Mouse (Mus musculus) thymus, postnatal 10 days (tissue): ENCODE measurements around the gene Xpr1.
"Not testable (repeated sequence)": the region's sequence is repeated elsewhere in the genome, so short reads cannot be mapped to it uniquely, and the experiment has no call there.

Experiments
- DNase-seq, 2 experiments: peaks; one replicate each; pipeline ENCODE4 v3.0.0; 2021; ENCODE audit warnings: low spot score in 2 of 2

The Xpr1 gene

DNA sequence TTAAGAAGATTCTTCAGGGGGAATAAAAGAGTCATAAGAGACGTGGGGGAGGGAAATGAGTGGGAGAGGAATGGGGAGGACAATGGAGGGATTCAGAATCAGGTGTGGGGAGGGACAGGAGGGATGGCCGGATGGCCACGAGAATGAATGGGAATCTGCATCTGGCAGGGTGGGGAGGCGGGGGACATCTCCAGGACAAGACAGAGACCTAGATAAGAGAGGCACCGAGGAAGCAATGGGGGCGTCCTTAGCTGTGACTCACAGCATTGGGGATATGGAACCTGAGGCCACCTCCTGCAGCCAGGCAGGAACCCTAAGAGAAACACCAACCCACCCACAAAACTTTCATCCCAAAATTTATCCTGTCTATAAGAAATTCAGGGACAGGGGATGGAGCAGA lies 81.3 kb downstream of the Xpr1 start:
- DNase-seq, result no peak

DNA sequence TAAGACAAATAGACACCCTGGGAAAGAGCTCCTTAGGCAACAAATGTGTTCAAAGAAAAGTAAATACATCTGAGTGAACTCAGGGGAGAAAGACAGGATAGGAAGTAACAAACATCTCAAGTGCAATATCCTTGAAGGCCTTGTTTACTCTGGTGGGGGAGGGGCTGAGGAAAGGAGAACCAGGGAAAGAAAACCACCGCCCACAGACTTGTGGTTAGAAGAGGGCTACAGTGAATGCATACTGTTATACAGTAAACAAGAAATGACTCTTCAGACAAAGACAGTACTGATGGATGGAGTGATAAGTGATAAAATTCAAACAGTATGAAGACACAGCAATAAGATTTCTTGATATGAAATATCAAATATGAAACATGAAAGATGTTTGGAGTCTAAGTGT lies 95.0 kb downstream of the Xpr1 start:
- peak in 1 of 2 experiments; percentile 25 for DNase-seq

DNA sequence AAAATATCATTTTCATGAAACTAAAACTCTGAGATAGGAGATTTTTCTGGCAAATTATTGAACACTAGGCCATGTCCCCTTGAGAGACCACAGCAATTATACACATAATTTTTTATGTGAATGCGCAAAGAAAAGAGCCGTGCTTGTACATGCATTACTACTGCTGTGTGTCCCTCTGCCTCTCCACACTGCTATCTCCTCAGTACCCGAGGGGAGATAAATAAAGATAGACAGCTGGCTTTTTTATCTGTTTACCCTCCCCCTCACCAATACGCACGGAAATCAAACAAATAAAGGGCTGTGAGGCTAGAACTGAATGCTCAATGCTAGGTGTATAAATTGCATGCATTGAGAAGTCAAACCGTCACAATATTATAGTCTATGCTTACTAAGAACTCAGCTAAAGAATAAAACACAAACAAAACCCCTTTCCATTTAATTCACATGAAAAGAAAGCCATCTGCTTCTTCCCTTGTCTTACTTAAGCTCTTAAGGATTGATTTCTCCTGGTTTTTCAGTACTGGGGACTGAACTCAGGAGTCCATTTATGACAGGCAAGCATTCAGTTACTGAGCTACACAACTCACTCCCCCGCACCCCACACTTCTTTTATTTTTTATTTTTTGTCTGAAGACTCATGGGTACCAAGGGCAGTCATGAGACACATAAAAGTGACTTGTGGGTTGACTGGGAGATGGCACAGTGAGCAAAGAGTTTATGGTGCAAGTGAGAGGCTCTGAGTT lies 97.0 kb downstream of the Xpr1 start:
- no peak for DNase-seq

DNA sequence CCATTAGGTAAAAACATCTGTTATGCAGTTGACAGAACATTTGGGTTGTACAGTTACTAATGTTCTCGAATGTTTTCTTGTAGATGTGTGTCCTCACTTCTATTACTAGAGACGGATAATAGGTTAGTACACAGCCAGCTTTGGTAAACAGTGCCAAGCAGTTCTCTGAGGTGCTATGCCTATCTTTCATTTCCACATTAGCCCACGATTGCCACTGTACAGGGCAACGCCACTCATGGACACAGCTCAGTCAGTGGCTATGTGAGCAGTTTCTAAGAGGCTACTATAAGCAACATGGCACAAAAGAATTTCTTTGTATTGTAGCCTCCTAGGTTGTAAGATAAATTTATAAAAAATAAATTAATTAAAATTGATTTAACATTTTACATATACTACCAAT lies 97.7 kb downstream of the Xpr1 start:
- no peak for DNase-seq

DNA sequence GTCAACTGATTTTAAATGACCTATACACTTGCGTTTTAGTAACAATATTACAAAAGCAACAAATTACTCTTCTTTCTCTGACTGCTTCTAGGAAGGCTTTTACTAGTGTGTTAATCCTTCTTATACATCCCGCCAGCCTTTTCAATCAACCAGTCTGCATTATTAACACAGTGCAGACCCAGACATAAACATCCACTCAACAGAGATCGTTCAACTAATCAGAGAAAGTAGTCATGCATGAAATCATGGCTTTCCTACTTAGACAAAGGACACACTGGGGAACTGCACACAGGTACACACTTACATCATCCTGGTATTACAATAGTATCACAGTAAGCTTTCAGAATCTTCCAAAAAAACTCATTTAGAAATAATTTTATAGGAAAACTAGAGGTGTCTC lies 105.5 kb downstream of the Xpr1 start:
- no peak for DNase-seq

DNA sequence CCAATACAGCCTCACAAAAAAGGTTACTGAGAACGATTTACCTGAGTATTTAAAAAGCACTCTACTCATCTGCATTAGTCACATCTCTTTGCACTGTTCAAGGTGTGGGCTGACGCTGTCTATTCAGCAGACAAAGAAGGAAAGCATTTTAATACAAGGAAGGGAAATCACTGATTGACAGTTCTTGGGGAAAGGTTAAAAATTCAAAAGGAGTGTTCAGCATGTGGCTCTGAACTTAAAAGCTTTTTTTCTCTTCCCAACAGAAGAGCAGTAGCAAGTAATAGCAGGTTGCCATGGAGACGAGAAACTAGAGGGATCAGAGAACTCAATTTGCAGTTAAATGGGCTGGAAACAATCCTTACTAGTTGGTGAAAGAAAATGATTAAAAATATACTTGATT lies 110.3 kb downstream of the Xpr1 start:
- no peak for DNase-seq

DNA sequence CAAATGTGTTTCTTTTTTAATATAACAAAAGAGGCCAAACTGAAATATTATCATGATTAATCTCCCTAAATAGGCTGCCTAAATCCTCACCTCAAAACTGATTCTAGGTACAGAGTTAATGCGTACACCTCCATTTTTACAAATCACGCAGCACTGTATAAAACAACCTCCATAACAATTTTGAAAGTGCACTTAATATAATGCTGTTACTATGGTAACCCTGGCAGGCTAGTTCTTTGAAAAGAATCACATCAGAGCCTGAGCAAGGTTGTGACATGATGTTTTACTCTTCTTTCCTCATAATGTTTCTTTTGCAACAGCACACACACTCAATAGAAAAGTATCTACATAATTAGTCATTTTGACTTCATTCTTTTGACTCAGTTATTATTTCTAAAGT lies 113.8 kb downstream of the Xpr1 start:
- DNase-seq, result no peak

DNA sequence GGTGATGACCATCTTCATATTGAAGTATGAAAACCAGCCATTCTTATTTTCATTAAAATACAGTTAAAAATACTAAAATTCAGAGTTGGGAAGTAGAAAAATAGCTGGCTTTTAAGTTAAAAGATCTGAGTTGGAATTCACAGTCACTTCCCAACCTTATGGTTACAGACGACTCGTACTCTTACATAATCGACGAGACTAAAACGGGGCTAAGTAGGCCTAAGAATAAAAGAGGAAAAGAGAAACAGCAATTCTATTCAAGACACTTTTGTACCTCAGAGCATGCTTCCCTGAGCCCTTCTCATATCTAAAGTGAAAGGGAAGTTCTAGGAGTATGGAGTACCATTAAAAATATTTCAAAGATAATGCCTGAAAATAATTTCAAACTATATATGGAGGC lies 119.6 kb downstream of the Xpr1 start:
- DNase-seq, result no peak

DNA sequence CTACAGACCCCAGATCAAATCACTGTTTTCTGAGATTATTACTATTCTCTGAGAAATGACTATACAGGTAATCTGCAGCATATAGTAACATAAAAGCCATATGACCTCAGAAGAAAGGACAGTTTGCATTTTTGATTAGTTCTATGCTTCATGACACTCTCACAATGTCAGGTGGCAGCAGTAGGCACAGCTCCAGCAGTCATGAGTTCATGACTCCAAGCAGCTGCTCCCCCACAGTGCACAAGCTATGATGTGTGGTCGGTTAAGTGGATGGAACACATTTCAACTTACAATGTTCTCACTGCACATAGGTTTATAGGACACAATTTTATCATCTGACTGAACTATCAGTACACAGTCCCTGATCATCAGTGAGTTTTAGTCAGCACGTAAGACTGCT lies 120.0 kb downstream of the Xpr1 start:
- no peak for DNase-seq

DNA sequence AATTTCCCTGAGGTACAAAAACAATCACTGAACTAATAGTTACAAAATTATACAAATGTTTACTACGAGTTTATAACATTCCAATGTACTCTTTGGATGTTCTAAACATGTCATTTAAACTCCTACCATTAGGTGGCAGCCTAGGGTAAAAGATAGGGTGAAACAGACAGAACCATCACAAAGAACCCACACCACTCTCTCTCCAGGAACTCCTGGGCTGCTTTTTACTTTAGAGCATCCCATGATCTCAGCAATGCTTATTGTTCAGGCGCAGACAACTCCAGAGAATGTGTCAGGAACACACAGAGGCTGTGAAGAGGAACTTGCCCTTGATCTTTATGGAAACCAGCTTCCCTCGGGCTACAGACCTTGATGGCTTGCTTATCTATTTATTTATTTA lies 123.8 kb downstream of the Xpr1 start:
- peak in 1 of 2 experiments; percentile 81 for DNase-seq

DNA sequence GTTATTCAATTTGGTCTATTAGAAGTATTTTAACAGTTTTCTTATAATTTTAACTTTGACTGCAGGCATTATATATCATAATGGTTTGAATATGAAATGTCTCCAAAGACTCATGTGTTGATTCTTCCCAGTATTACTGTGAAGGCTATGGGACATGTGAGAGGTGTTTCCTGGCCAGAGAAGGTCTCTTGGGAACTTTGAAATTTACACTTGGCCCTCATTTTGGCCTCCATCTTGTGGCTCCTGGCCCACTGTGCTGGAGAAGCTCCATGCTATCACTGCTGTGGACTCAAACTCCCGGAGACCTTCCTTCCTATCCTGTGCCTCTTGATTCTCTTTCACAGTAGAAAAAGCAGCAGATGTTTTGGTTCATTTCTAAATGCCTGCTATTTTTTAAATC lies 127.8 kb downstream of the Xpr1 start:
- DNase-seq, result no peak

DNA sequence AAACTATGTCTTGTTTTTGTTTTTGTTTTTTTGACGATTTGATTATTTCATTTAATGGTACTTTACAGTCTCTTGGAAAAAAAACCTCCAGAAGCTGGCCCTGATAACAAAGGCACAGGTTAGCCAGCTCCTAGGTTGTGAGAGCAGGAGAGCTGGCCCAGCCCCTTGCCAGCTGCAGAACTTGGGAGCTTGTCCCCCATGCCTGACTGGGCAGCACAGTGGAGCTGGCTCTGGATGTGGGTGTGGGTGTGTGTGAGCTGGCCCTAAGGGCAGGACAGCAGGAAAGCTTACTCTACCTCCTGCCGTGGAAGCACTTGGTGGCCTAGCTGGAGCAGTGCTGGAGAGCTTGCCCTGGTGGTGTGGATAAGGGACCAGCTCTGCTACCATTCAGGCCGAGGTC lies 129.2 kb downstream of the Xpr1 start:
- no peak for DNase-seq

DNA sequence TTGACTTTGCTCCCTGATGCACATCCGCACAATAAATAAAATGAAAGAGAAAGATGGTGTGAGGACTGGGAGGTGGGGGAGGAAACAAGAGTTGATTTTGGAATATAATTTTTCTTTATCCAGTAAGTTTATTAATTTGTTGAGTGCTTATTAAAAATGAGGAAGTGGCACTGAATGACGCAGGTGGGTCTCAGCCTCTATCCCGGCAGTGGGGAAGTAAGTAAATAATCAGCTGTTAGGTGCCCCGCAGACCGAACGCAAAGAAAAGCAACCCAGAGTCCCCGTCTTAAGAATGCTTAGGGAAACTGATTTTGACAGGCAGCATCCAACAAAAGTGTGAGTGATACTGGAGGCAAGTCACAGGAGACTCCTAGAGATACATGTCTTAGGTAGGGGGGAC lies 133.4 kb downstream of the Xpr1 start:
- DNase-seq, result no peak

DNA sequence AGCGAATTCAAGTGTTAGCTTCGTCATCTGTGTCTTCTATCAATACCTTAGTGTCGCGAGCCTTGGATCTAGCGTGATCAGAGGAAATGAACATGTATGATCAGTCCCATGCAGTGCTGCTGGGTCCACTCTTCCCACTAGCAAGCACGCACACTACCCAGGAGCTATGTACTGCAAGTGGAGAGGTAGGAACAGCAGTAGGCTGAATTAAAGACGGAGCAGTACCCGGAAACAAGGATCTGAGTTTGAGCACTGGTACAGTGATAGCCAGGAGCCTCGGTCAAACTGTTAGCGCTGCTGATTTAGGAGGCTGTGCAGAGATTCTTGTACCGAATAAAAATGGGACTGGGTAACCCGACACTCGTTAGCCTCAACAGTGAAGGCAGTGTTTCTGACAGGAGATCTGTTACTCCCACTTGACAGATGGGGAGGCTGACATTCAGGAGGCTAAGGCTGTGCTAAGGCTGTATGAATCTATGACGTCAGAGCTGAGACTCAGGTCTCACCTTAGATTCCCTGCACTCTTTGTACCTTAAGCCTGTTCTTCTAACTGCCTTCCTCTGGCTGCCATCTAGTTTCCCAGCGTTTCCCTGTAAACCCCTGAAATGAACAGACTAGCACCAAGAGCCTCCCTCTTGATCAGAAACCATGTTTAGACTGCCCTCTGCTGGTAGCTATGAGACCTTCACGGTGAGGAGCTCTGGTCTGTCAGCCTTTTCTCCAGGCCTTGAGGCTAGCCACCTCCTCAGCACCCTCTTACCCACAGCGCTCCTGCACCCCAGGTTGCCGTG lies 136.0 kb downstream of the Xpr1 start:
- peak; percentile 47 to 77 for DNase-seq

DNA sequence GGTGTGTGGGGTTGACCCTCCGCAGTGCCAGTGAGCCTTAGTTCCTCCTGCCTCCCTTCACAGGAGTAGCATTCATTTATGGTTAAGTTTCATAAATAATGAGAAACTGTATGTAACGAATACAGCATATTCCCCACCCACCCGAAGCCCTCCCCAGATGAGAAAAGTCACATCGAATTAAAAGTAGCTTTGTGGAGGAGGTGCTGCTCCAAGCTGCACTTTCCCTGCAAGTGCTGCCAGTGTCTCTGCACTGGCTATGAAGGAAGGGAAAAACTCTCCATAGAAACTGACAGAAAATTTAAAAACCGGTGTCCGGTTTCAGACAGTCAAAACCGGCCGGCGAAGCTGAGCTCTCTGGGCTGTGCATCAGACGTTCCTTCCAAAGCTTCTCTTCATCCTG lies 136.9 kb downstream of the Xpr1 start:
- no peak for DNase-seq

DNA sequence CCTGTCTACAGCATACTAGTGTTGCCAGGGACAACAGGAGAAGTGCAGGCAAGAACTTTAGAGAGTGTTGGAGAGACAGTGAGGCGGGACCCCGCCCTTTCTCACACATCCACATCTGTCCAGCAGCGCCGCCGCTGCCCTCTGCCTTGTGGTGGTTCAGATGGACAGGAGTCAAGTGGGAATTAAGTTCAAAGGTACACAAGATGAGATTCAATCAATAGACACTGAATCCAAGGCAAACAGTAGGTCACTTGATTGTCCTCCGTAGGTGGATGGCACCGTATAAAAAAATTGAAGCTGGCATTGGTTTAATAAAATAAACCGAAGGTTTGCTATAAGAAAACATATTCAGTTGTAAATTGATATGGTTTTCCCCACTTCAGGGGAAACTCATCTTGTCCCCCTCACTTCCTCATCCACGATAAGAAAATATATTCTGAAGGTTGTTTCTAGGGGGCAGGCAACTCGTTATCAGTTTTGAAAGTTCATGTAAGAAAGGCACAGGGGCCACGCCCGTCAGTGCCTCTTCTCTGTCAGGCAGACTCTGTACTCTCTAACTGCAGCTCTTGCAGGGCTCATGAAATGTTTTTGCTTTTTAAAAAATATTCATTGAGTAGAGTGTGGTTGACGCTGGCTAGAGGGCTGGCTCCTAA lies 140.7 kb downstream of the Xpr1 start:
- no peak for DNase-seq

DNA sequence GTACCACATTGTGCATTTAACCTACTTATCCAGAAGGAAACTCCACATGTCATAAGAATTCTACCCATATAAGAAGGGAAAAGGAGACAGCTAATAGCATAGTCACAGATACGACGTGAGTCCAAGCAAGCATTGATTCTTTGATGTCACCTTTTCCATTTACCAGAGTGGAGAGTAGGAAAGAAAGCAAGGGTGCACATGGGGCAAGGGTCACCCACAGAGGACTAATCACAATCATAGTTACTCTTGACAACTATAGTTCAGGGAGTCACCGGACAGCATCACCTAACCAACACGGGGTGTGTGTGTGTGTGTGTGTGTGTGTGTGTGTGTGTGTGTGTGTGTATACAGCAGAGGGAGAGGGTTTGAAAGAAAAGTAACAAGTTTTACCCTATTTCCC lies 141.4 kb downstream of the Xpr1 start:
- DNase-seq, result no peak

DNA sequence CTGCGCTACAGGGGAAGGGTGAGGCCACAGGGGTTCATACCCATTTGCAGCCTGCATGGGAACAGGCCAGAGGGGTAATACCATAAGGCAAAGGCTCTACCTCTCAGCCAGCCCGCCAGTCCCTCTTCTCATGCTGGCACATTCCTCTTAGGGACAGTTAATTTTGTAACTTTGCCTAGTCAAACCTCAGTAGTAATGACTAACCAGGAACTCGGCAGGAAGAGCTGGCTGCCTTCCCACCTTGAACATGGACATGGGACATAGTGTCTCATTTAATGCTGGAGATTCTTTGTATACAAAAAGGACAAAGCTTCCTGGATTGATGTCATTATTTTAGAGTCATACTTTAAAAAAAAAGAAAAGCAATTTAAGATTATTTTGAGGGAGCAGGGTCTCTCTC lies 142.2 kb downstream of the Xpr1 start:
- DNase-seq, result no peak

DNA sequence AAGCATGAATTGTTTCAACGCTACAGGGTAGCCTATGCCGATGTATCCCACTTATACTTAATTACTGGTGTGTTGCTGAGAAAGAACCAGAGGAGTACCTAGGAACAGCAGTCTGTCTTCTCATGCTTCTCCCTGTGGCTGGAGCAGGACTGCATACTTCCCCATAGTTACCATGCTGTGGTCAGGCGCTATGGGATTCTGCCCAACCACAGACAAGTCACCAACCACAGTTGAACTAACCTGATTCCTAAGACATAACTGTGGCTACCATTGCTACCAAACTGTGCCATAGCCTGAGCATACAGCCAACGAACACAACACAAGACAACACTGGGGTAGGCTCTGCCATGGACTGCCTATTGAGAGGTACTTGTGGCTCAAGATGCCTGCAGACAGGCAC lies 144.3 kb downstream of the Xpr1 start:
- DNase-seq, result no peak

DNA sequence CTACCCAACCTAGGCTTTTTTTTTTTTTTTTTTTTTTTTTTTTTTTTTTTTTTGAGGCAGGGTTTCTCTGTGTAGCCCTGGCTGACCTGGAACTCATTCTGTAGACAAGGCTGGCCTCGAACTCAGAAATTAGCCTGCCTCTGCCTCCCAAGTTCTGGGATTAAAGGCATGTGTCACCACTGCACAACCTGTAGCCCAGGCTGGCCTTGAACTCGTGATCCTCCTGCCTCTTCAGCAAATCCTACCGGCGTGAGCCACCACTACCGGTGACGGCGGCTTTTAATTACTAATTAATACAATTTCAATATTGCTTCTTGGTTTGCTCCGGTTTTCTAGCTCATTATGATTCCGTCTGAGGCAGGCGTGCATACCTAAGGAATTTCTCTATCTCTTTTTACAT lies 154.7 kb downstream of the Xpr1 start:
- DNase-seq, result not testable (repeated sequence)

DNA sequence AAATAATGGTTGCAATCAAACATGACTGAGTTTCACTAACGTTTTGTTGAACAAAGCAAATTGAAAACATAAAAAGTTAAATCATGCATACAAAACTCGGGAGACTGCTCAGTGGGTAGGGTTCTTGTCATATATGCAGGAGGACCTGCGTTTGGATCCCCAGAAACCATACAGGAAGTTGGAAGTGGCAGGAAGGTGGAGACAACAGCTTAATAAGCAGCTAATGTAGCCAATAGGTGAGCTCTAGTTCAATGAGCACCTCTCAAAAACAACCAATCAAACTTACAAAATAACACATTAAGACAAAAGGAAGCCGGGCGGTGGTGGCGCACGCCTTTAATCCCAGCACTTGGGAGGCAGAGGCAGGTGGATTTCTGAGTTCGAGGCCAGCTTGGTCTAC lies 162.9 kb downstream of the Xpr1 start:
- DNase-seq, result no peak

DNA sequence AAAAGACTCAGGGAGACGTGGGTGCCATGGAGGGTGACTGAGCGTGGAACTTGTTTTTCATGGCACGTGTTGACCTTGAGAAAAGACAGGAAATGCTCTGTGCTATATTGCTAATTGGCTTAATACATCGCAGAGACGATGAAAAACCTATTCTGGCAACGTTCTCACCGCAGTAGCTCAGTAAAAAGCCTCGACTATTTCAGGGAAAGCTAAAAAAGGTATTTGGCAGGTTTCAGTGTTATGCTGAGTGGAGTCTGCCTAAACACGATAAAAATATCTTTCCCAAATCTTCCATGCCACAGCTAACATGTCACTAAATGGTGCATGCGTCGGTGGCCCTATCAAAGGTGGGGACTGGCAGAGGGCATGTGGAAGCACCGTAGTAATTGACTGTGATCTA lies 164.1 kb downstream of the Xpr1 start:
- no peak for DNase-seq

DNA sequence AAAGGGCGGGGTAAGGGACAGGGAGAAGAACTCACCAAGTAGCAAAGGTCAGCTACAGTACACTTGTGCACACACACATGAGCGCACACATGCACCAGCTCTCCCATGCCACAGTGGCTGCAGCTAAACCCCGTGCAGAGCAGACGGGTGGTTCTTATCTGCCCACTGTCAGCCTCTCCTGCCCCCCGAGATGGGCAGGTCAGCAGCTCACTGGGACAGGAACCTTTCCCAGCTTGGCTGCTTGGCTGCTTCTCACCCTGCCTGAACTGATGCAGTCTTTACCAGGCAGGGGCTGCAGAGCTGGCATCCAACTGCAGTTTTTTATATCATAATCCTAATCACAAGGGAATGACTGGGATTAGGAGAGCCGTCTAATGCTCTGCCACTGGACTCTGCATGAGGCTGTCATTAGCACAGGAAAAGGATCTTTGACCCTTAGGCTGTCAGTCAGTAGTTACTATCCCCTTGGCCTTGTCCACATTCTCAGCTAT lies 164.5 kb downstream of the Xpr1 start:
- DNase-seq, result no peak
